Mouse (Mus musculus) spleen, postnatal 0 days (tissue): ENCODE results near the gene Lrrd1. TPM values are rescaled to one million over a fixed set of nuclear protein-coding genes. Genes with fewer than 3 reads are reported as not detected.

Experiments used
- polyA plus RNA-seq: library from polyadenylated mRNA; unstranded; fragments of >200 nt; fragmentation: Nextera tagmentation; extraction: Ambion mirVana; gene quantifications from 2 replicates; pipeline ENCODE4 v1.2.1, GENCODE M21; 2015

The Lrrd1 gene
- 0.05 and 0.07 TPM in 2 replicates for polyA plus RNA-seq

GRCm38 (mm10) chr5:3845026-3845425 is at the start of gene Lrrd1:
TSS of gene Lrrd1 (plus strand) at chr5:3845173.

GRCm38 (mm10) chr5:3802433-3803291 is 42.3 kb upstream of the Lrrd1 start, which contains the start of the genes Ankib1 and Krit1:
TSS of gene Ankib1 (minus strand) at chr5:3802925.
TSS of gene Krit1 (plus strand) at chr5:3803184.

DNA sequence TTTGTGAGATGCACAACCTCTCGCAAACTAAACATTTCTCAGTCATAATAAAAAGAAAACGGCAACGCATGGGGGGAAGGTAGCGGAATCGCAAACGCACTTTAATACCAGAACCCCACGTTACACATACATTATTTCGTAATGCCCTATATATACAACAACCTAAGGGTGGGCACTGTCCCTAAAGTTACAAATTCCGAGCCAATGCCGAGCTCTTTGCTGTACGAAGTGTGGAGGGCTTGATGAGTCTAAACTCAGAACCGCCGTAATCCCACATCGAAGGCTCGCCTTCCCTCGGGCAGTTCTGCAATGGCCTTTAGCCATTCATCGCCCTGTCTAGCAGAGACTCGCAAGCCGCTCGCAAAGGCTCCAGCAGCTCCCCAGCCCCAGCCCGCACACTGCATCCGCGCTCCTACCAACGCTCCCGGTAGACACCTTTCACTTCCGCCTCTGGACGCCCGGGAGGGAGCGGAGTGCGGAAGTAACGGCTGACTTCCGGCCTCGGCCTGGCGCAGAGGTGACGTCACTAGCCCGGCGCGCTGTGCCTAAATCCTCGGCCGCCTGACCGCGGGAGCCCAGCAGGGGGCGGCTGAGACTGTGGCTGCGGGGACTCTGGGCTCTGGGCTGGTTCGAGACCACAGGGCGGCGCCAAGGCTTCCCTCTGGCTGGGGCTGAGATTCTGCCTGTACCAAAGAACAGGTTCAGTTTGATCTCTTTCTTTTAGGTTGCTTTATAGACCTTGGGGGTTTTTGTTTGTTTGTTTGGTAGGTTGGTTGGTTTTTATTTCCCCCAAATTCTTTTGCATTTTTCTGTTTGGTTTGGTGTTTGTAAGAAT is 48.7 kb downstream of the Lrrd1 start, which contains the start of gene Mterf1a:
Gene Mterf1a (minus strand): TSS at position 475 of the 835 bp plus-strand sequence.

Other genes with a start within 250 kb of the Lrrd1 start
- gene Pex1, start 249.1 kb upstream of the Lrrd1 start, polyA plus RNA-seq, result 8.7 and 9.0 TPM in 2 replicates
- 9.5 and 9.9 TPM in 2 replicates for gene Rbm48, start 248.6 kb upstream of the Lrrd1 start, polyA plus RNA-seq
- gene Tmbim7, start 194.0 kb upstream of the Lrrd1 start, polyA plus RNA-seq, result not detected in 2 replicates
- gene Gatad1, start 188.0 kb upstream of the Lrrd1 start, polyA plus RNA-seq, result 32.5 and 35.5 TPM in 2 replicates
- gene Ankib1, start 42.2 kb upstream of the Lrrd1 start, polyA plus RNA-seq, result 5.6 and 6.7 TPM in 2 replicates
- 29.3 and 31.4 TPM in 2 replicates for gene Krit1, start 42.0 kb upstream of the Lrrd1 start, polyA plus RNA-seq
- gene Mterf1a, start 48.8 kb downstream of the Lrrd1 start, polyA plus RNA-seq, result 6.8 and 7.5 TPM in 2 replicates
- 51.2 and 60.8 TPM in 2 replicates for gene Akap9, start 82.9 kb downstream of the Lrrd1 start, polyA plus RNA-seq